Mouse (Mus musculus) stomach, embryonic 16.5 days (tissue): ENCODE data around the gene Hnf1b. TPM values are rescaled to one million over a fixed set of nuclear protein-coding genes. Genes with fewer than 3 reads are reported as not detected.

Experiments
- ATAC-seq: fragments of 200-750 bp; cut with Nextera tagmentation; 2 replicates; pipeline ENCODE4 v1.8.0; 2017; ENCODE audit warnings: moderate number of reproducible peaks, moderate TSS enrichment; ENCODE audit not compliant: insufficient read depth, low FRiP score
- H3K27ac ChIP-seq: fragments of 300-500 bp; sonication (generic); 2 replicates; pipeline ENCODE4 v1.5.1; 2014; ENCODE audit warnings: low read length
- H3K27me3 ChIP-seq: fragments of 300-500 bp; sonication (generic); 2 replicates; pipeline ENCODE4 v1.6.1; 2014; ENCODE audit warnings: low read length, control low read depth, mixed read lengths; ENCODE audit not compliant: control insufficient read depth, insufficient read depth
- H3K36me3 ChIP-seq: fragments of 300-500 bp; sonication (generic); 2 replicates; pipeline ENCODE4 v1.6.1; 2014; ENCODE audit warnings: low read length; ENCODE audit not compliant: control insufficient read depth, insufficient read depth
- H3K4me1 ChIP-seq: fragments of 300-500 bp; sonication (generic); 2 replicates; pipeline ENCODE4 v1.6.1; 2014; ENCODE audit warnings: low read length, control low read depth, mixed read lengths; ENCODE audit not compliant: control insufficient read depth, insufficient read depth
- H3K4me2 ChIP-seq: fragments of 300-500 bp; sonication (generic); 2 replicates; pipeline ENCODE4 v1.6.1; 2014; ENCODE audit warnings: low read depth, low read length, mixed read lengths
- H3K4me3 ChIP-seq: fragments of 300-500 bp; sonication (generic); replicated peaks from 2 replicates; pipeline ENCODE4 v1.5.1; 2014; ENCODE audit warnings: mild to moderate bottlenecking, low read length
- H3K9ac ChIP-seq: fragments of 300-500 bp; sonication (generic); 2 replicates; pipeline ENCODE4 v1.6.1; 2014; ENCODE audit warnings: low read length
- H3K9me3 ChIP-seq: fragments of 300-500 bp; sonication (generic); replicated peaks from 2 replicates; pipeline ENCODE4 v1.6.1; 2016; ENCODE audit warnings: low read length, control low read depth; ENCODE audit not compliant: control insufficient read depth
- WGBS: fragments of 180-500 bp; shearing (Covaris S2); extraction: QIAGEN DNeasy Blood & Tissue Kit; methylation state at CpG from one replicate; pipeline ENCODE4 v1.1.7; 2014; 5-methylcytosine and 5-hydroxymethylcytosine counted together
- polyA plus RNA-seq: library from polyadenylated mRNA; unstranded; fragments of >200 nt; fragmentation: Nextera tagmentation; extraction: Ambion mirVana; gene quantifications from 2 replicates; pipeline ENCODE4 v1.2.1, GENCODE M21; 2015

Gene Hnf1b
- polyA plus RNA-seq, 1 experiment from 2014 or later, result 5.6 TPM

GRCm38 (mm10) chr11:83882552-83882951 is 32.7 kb downstream of the Hnf1b start:
- ATAC-seq, result peak; percentile 81
- H3K9me3 ChIP-seq, result no peaks in the 10 kb centered on the region
- H3K36me3 ChIP-seq, result no peaks in the 10 kb centered on the region
- 23% methylated on average over 6 of the region's 6 CpGs for WGBS
- H3K27me3 ChIP-seq, result no peaks in the 10 kb centered on the region
- no peak overlapping the region for H3K4me2 ChIP-seq
- H3K9ac ChIP-seq, result no peak overlapping the region
- peak overlapping the region; percentile 64 for H3K27ac ChIP-seq
- peaks cover 19% of the 10 kb centered on the region for H3K4me1 ChIP-seq
- no peak overlapping the region for H3K4me3 ChIP-seq

- H3K4me1 ChIP-seq, result peaks cover 16% of the 10 kb centered on the region
- no peak for ATAC-seq
- H3K9ac ChIP-seq, result no peak overlapping the region
- WGBS, result 43% methylated on average over 6 of the region's 6 CpGs
- no peak overlapping the region for H3K4me3 ChIP-seq
- H3K36me3 ChIP-seq, result no peaks in the 10 kb centered on the region
- H3K27me3 ChIP-seq, result no peaks in the 10 kb centered on the region
- no peaks in the 10 kb centered on the region for H3K9me3 ChIP-seq
- peak overlapping the region; percentile 64 for H3K27ac ChIP-seq
- no peak overlapping the region for H3K4me2 ChIP-seq
Observed at GRCm38 (mm10) chr11:83883074-83883473, 33.2 kb downstream of the Hnf1b start.

GRCm38 (mm10) chr11:83883812-83884211 is 33.9 kb downstream of the Hnf1b start:
- no peaks in the 10 kb centered on the region for H3K9me3 ChIP-seq
- no peak overlapping the region for H3K4me2 ChIP-seq
- H3K27me3 ChIP-seq, result no peaks in the 10 kb centered on the region
- peaks cover 13% of the 10 kb centered on the region for H3K4me1 ChIP-seq
- no peak overlapping the region for H3K9ac ChIP-seq
- no peak overlapping the region for H3K4me3 ChIP-seq
- no peaks in the 10 kb centered on the region for H3K36me3 ChIP-seq
- ATAC-seq, result no peak
- WGBS, result 64% methylated on average over 9 of the region's 9 CpGs
- peak overlapping the region; percentile 64 for H3K27ac ChIP-seq

GRCm38 (mm10) chr11:83885175-83885574 is 35.3 kb downstream of the Hnf1b start:
- Histone ChIP-seq H3K4me3 (no peak overlapping the region), H3K4me1 (peaks cover 8% of the 10 kb centered on the region), H3K27ac (no peak overlapping the region), H3K4me2 (no peak overlapping the region), H3K9me3 (no peaks in the 10 kb centered on the region), H3K27me3 (no peaks in the 10 kb centered on the region), H3K36me3 (no peaks in the 10 kb centered on the region), H3K9ac (no peak overlapping the region)
- no peak for ATAC-seq
- WGBS, result 77% methylated on average over 8 of the region's 8 CpGs

DNA sequence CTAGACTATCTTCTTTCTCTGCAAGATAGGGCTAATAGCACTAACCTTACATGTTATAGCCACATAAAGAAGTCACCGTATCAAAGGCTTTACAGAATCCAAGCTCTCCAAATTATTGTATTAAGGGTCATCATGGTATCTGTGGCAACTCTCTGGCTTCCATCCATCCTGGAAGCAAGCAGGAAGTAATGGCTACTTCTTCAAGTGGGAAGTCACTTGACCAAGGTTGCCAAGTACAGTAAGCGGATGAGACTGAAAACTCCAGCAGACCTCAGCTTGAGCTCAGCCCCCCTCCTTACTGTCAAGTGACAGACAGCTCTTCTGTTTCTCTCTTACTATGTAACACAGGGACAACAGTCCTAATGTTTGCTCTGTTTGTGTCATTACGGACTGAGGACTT is 36.9 kb downstream of the Hnf1b start:
- Histone ChIP-seq H3K9me3 (no peaks in the 10 kb centered on the region), H3K27ac (no peak overlapping the region), H3K36me3 (no peaks in the 10 kb centered on the region), H3K4me2 (no peak overlapping the region), H3K27me3 (no peaks in the 10 kb centered on the region), H3K4me3 (no peak overlapping the region), H3K9ac (no peak overlapping the region), H3K4me1 (peaks cover 11% of the 10 kb centered on the region)
- WGBS, result 81% methylated on average over 3 of the region's 3 CpGs
- ATAC-seq, result no peak

- Histone ChIP-seq H3K4me1 (peaks cover 5% of the 10 kb centered on the region; the same call in 1 of the 2 replicates), H3K27ac (peak overlapping the region; percentile 55; the same call in 1 of the 2 replicates), H3K27me3 (no peaks in the 10 kb centered on the region), H3K9ac (no peak overlapping the region), H3K9me3 (no peaks in the 10 kb centered on the region), H3K4me2 (no peak overlapping the region), H3K4me3 (no peak overlapping the region), H3K36me3 (no peaks in the 10 kb centered on the region)
- peak; percentile 87; the same call in 1 of the 2 replicates for ATAC-seq
- WGBS, result 33% methylated on average over 6 of the region's 6 CpGs
Observed at GRCm38 (mm10) chr11:83891366-83891765, 41.5 kb downstream of the Hnf1b start.

- 70% methylated on average over 9 of the region's 9 CpGs for WGBS
- ATAC-seq, result no peak
Observed at GRCm38 (mm10) chr11:83893325-83893724, 43.5 kb downstream of the Hnf1b start.

GRCm38 (mm10) chr11:83896430-83897410 is 46.9 kb downstream of the Hnf1b start:
- no peak overlapping the region for H3K4me2 ChIP-seq
- no peaks in the 10 kb centered on the region for H3K36me3 ChIP-seq
- H3K27ac ChIP-seq, result no peak overlapping the region
- H3K4me3 ChIP-seq, result no peak overlapping the region
- no peaks in the 10 kb centered on the region for H3K4me1 ChIP-seq
- H3K9me3 ChIP-seq, result no peaks in the 10 kb centered on the region
- no peak overlapping the region for H3K9ac ChIP-seq
- ATAC-seq, result 0 out of 2 replicates have a peak, but pooled peaks have one; percentile 13
- WGBS, result 68% methylated on average over 16 of the region's 16 CpGs
- no peaks in the 10 kb centered on the region for H3K27me3 ChIP-seq

More at GRCm38 (mm10) chr11:83893325-83893724, 43.5 kb downstream of the Hnf1b start:
- H3K27me3 ChIP-seq, result no peaks in the 10 kb centered on the region
- H3K36me3 ChIP-seq, result no peaks in the 10 kb centered on the region
- H3K4me2 ChIP-seq, result no peak overlapping the region
- H3K27ac ChIP-seq, result no peak overlapping the region
- H3K4me3 ChIP-seq, result no peak overlapping the region
- no peak overlapping the region for H3K9ac ChIP-seq
- H3K9me3 ChIP-seq, result no peaks in the 10 kb centered on the region
- H3K4me1 ChIP-seq, result 0 out of 2 replicates have a peak, but pooled peaks cover 3% of the 10 kb centered on the region

DNA sequence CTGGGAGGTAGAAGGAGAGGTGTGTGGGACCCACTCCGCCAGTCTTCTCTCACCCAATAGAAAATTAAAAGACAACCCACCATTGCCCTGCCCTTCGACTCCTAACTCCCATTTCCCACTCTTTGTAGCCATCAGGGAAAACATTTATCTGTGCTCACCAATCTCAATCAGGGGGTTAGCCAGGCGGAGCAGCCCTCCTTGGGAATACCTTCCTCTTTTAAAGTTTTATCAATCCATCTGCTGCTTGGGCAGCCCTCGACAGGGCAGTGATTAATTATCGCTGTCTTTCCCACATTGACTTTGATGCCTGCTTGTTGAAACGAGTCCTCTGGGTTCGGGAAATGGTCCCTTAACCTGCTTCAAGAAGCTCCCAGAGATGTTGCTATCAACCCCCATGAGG is 47.7 kb downstream of the Hnf1b start:
- no peaks in the 10 kb centered on the region for H3K4me1 ChIP-seq
- H3K27me3 ChIP-seq, result no peaks in the 10 kb centered on the region
- whole genome bisulfite sequencing, result 54% methylated on average over 7 of the region's 7 CpGs
- H3K4me3 ChIP-seq, result no peak overlapping the region
- H3K36me3 ChIP-seq, result no peaks in the 10 kb centered on the region
- H3K9ac ChIP-seq, result no peak overlapping the region
- no peak overlapping the region for H3K27ac ChIP-seq
- no peak for ATAC-seq
- no peaks in the 10 kb centered on the region for H3K9me3 ChIP-seq
- H3K4me2 ChIP-seq, result no peak overlapping the region
